Mouse (Mus musculus): ENCODE results near the gene Large1.
"Not testable (repeated sequence)": the region's sequence is repeated elsewhere in the genome, so short reads cannot be mapped to it uniquely, and the experiment has no call there.

The Large1 gene

GRCm38 (mm10) chr8:73353108-73353793 lies at the start of gene Large1:
Large1 (minus strand) TSS chr8:73353540.
- peak; percentile 99 for DNase-seq (ENCODE audit: low spot score in 2 of 2)

GRCm38 (mm10) chr8:73400343-73400742 lies 47.0 kb upstream of the Large1 start:
- DNase-seq (ENCODE audit: low spot score in 2 of 2): no peak

DNA sequence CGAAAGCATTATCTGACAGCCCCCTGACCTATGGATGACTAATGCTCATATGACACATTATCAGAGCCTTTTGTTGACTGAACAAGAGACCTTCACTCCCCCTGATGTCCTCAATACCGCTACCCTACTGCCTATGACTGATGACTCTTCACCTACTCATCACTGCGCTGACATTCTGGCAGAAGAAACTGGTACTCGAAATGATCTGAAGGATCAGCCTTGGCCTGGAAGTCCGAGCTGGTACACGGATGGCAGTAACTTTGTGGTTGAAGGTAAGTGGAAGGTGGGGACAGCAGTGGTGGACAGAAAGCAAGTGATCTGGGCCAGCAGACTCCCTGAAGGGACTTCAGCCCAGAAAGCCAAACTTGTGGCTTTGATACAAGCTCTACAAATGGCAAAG lies 19.7 kb upstream of the Large1 start:
- DNase-seq (ENCODE audit: low spot score in 2 of 2): not testable (repeated sequence)

- peak; percentile 57 to 60 for DNase-seq (ENCODE audit: low spot score in 2 of 2)
These were observed 2.6 kb upstream of the Large1 start for GRCm38 (mm10) chr8:73355979-73356378.

DNA sequence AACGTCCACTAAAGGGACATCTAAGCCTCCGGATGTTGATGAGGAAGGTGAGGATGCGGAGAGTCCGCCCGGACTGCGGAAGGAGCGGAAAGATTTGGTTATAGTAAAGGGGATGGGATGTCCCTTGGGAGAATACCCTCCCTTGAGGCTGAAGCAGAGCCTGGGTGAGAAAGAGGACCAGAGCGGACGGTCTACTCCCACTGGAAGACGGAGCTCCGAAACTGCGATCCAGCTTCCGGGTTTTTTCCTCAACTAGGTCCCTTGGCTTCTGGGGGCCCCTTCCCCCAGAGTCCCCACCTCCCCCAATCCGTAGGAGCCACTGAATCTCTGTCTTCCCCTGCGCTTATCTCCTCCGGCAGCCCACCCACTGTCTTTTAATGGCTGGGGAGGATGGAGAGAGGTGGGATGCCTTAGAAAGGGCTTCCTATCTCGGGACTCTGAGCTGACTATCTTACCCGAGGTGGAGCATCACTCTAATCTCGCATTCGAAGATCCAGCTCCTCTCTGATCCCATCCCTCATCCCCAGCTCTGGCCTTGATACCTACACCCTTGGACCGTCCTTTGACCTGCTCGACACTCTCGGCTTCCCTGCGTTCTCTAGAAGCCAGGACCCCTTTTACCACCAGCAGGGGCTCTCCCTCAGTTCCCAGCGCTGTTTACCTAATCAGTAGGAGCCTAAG lies 1.0 kb upstream of the Large1 start:
- DNase-seq (ENCODE audit: low spot score in 2 of 2): peak; percentile 72 to 75

- no peak for DNase-seq (ENCODE audit: low spot score in 2 of 2)
These were observed 447 bp upstream of the Large1 start for GRCm38 (mm10) chr8:73353794-73354179.

DNA sequence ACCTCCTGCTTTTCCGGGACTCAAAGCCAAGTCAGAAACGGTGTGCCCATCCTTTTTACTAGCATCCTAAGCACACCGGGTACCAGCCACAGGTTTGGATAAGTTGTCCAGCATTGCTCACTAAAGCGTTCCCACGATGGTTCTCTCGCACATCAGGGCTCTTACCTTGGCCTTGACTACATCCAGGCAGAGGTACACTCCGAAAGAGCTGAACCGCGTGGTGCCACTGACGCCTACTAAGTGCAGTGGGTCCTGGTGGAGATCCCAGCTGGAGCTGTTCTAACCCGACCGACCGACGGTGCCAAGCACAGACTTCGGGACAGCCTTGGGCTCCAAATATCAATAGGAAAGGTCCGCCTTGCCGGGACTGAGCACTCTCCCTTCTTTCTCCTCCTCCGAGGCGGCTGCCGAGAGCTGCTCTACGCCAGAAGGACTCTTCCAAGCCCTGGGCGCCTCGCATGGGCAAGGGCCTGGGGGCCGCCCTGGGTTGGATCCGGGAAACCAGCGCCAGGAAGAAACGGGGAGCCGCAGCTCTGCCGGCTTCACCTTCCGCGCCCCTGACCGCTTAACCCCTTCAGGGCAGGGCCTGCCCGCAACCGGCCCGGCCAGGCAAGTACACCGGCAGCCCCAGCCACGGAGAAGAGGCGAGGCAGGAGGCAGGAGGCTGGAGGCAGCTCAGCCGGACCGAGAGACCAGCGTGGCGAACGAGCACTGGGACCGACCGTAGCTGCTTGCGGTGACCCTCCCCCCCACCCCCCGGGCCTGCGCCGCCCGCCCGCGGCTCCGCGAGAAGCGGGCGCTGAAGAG lies 836 bp downstream of the Large1 start:
- DNase-seq (ENCODE audit: low spot score in 2 of 2): peak; percentile 18 to 27

- peak in 1 of 2 experiments; percentile 14 for DNase-seq (ENCODE audit: low spot score in 2 of 2)
These were observed 3.0 kb downstream of the Large1 start for GRCm38 (mm10) chr8:73350366-73350765.

- no peak for DNase-seq (ENCODE audit: low spot score in 2 of 2)
These were observed 10.5 kb downstream of the Large1 start for GRCm38 (mm10) chr8:73342761-73343395.

- no peak for DNase-seq (ENCODE audit: low spot score in 2 of 2)
These were observed 16.5 kb downstream of the Large1 start for GRCm38 (mm10) chr8:73336845-73337244.

GRCm38 (mm10) chr8:73329131-73329530 lies 24.2 kb downstream of the Large1 start:
- DNase-seq (ENCODE audit: low spot score in 2 of 2): no peak

DNA sequence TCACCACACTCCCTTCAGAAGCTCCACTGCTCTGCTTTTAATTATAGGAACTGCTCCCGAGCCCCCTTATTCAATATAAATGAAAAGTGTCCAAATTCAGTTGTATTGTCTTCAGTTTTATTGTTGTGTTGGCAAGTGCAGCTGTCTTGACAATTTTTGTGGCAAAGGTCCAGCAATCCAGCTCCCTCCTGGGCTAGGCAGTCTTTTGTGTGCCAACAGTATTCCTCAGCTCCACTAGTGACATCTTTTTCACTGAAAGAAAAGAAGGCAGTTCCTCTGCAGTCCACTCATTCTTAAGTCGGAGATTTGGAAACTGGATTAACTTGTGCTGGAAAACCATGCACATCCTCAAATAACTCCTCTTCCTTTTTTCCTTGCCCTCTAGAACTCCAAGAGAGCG lies 25.3 kb downstream of the Large1 start:
- DNase-seq (ENCODE audit: low spot score in 2 of 2): no peak

- DNase-seq (ENCODE audit: low spot score in 2 of 2): no peak
These were observed 28.7 kb downstream of the Large1 start for GRCm38 (mm10) chr8:73324667-73325066.

DNA sequence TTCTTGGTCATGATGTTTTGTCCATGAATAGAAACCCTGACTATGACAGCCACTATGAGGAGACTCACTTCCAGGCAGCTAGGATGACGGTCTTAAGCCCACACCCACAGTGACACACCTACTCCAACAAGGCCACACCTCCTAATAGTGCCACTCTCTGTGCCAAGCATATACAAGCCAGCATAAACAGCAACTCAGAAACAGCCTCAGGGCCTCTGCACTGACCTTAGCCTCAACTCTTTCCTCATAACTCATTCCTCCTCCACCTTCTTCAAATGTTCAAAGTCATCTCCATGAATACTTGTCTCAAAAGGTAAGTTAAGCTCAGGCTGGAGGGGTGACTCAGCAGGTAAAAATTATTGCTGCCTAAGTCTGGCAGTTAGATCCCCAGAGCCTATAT lies 29.7 kb downstream of the Large1 start:
- no peak for DNase-seq (ENCODE audit: low spot score in 2 of 2)

DNA sequence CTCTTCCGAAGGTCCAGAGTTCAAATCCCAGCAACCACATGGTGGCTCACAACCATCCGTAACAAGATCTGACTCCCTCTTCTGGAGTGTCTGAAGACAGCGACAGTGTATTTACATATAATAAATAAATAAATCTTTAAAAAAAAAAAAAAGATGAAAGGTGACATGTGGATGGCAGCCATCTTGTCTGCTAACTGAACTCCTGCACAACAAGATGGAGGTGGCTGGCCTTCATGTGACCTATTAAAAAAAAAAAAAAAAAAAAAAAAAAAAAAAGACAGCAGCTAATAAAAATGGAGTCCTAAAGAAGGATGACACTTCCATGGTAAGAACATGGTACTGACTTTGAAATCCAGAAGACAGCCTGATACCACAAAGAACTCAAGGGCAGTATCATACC lies 33.8 kb downstream of the Large1 start:
- not testable (repeated sequence) for DNase-seq (ENCODE audit: low spot score in 2 of 2)

- no peak for DNase-seq (ENCODE audit: low spot score in 2 of 2)
These were observed 39.4 kb downstream of the Large1 start for GRCm38 (mm10) chr8:73313911-73314310.

GRCm38 (mm10) chr8:73312714-73313607 lies 40.4 kb downstream of the Large1 start:
- DNase-seq (ENCODE audit: low spot score in 2 of 2): no peak

DNA sequence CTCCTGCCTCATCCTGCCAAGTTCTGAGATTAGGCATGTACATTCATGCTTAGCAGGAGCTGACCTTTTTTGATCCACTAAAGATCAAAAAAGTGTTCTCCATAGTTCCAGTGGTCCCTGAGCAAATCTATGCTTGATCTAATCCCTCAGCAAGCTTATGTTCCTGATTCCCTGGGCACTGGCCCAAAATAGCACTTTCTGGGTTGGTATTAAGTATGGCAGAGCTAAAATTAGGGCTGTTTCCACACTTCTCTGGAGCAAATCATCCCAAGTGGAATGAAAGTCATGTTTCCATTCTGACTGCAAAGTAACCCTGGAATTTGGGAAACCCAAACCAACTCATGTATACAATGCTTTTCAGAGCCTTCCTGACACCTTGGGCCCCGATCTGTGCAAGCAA lies 42.9 kb downstream of the Large1 start:
- no peak for DNase-seq (ENCODE audit: low spot score in 2 of 2)

DNA sequence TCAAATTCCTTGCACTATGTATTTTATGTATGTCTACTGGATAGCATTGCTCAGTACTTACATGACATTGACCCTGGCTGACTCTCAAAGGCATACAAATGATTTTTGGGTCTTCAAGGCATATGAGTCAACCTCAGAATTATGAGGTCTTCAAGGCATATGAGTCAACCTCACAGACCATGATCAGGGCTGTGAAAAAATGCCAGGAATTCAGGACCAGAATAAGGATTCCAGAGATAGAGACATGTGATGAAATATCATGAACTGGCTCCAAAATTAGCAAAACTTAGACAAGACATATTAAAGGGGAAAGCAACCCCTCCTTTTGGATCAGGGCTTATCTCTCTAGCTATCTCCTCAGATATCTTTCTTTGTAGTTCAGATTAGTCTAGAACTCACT lies 43.3 kb downstream of the Large1 start:
- no peak for DNase-seq (ENCODE audit: low spot score in 2 of 2)

GRCm38 (mm10) chr8:73303907-73304306 lies 49.4 kb downstream of the Large1 start:
- DNase-seq (ENCODE audit: low spot score in 2 of 2): no peak

GRCm38 (mm10) chr8:73302947-73303346 lies 50.4 kb downstream of the Large1 start:
- peak; percentile 17 to 59 for DNase-seq (ENCODE audit: low spot score in 2 of 2)

Measured in right cerebral cortex, postnatal 36 days (tissue).